Mouse (Mus musculus) lung, adult 2 months (tissue): ENCODE data around the gene Zscan10.

Experiments used
- CTCF ChIP-seq: fragments of 200-500 bp; IDR thresholded peaks from 2 replicates; pipeline ENCODE4 v1.5.1; 2011; ENCODE audit warnings: mild to moderate bottlenecking, low read length, control low read depth; ENCODE audit not compliant: insufficient read depth
- POLR2A ChIP-seq: fragments of 200-500 bp; IDR thresholded peaks from 2 replicates; pipeline ENCODE4 v1.6.1; 2011; ENCODE audit warnings: low read depth, mild to moderate bottlenecking, control low read depth, low read length, borderline replicate concordance; ENCODE audit errors: extremely low read depth

GRCm38 (mm10) chr17:23554321-23554720 lies 46.3 kb upstream of the Zscan10 start:
- TF ChIP-seq POLR2A (no peak), CTCF (no peak)
